Mouse (Mus musculus): ENCODE results near the gene Ndp. TPM values are rescaled to one million over a fixed set of nuclear protein-coding genes. Genes with fewer than 3 reads are reported as not detected.

The Ndp gene
- total RNA-seq (2017), result not detected in 2 replicates

GRCm38 (mm10) chrX:16911241-16911873, at the start of gene Ndp:
Gene Ndp (minus strand): TSS chrX:16911774.
- no peak for ATAC-seq (ENCODE audit: extremely low read depth, insufficient number of reproducible peaks, low FRiP score, poor library complexity, severe bottlenecking)

GRCm38 (mm10) chrX:16954767-16955166, 43.2 kb upstream of the Ndp start:
- ATAC-seq (ENCODE audit: extremely low read depth, insufficient number of reproducible peaks, low FRiP score, poor library complexity, severe bottlenecking), result no peak

- no peak for ATAC-seq (ENCODE audit: extremely low read depth, insufficient number of reproducible peaks, low FRiP score, poor library complexity, severe bottlenecking)
Observed at GRCm38 (mm10) chrX:16918006-16918405, 6.4 kb upstream of the Ndp start.

- ATAC-seq (ENCODE audit: extremely low read depth, insufficient number of reproducible peaks, low FRiP score, poor library complexity, severe bottlenecking), result no peak
Observed at GRCm38 (mm10) chrX:16913118-16913517, 1.5 kb upstream of the Ndp start.

- no peak for ATAC-seq (ENCODE audit: extremely low read depth, insufficient number of reproducible peaks, low FRiP score, poor library complexity, severe bottlenecking)
Observed at GRCm38 (mm10) chrX:16911911-16912310, 337 bp upstream of the Ndp start.

DNA sequence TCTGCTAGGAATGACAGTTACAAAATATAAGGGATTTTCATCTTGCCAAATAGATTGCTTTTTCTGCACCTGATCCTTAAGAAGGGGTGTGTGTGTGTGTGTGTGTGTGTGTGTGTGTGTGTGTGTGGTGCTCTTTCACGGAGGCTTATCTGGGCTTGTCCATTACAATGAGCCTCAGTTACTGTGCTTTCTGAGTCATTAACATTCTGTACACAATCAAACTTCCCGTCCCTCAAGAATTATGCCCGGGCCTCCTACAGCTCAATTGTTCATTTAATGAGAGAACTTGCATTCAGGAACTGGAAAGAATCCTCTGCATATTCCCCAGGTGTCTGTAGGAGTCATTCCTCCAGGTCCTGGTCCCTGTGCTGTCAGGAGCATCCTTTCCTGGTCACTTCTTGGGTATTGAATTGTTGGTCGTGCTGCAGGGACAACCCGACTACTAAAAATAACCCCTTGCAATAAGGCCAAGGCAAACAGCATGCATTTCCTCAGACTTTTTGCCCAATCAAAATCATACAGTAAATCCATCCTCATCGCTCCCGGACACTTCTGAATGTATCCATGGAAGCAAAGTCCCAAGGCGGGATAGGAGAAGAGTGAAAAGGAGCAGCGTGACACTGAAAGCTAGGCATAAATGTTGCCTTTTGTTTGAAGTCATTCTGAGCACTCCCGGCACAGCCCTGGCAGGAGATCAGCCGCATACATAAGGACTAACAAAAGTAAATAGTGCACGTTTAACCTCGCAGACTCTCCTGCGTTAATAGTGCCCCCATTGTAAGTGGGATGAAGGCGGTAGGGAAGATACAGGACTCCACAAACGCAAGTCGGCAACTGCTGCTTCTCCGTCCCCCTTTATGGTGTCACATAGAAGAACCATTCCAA, 1.1 kb downstream of the Ndp start:
- no peak for ATAC-seq (ENCODE audit: extremely low read depth, insufficient number of reproducible peaks, low FRiP score, poor library complexity, severe bottlenecking)

DNA sequence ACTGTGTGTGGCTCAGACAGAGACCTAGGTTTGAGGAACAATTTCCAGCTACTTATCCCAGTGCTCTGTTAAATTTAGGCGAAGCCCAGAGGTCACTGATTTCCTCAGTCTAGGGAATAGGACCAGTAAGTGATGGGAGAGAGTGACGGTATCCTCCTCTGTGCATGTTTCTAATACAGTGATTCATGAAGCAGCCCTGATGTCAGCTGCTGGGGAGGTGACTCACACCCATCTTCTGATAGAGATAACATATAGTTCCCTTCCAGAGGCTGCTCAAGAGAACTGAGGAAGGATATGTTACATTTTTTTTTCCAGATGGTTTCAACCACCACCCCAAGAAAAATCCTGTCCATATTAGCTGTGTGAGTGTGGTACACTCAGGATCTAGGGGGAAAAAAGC, 2.9 kb downstream of the Ndp start:
- no peak for ATAC-seq (ENCODE audit: extremely low read depth, insufficient number of reproducible peaks, low FRiP score, poor library complexity, severe bottlenecking)

DNA sequence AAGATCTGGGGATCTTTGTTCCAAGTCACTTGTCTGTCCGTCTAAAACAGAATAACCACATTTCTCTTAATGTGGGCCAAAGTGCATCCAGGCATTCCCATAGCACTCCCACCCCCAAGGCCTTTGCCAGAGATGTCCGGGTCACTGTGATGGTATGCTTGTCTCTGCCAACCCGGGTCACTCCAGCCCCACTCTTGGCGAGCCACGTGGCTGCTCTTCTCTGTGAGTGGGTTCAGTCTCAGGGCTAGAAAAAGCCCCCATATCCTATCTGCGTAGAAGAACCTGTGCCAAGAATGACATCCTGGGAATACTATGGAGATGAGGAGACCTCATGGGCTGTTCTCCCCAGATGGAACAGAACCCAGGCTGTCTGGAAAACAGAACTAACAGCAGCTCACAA, 4.0 kb downstream of the Ndp start:
- ATAC-seq (ENCODE audit: extremely low read depth, insufficient number of reproducible peaks, low FRiP score, poor library complexity, severe bottlenecking), result no peak

- ATAC-seq (ENCODE audit: extremely low read depth, insufficient number of reproducible peaks, low FRiP score, poor library complexity, severe bottlenecking), result no peak
Observed at GRCm38 (mm10) chrX:16894377-16895175, 17.0 kb downstream of the Ndp start.

- ATAC-seq (ENCODE audit: extremely low read depth, insufficient number of reproducible peaks, low FRiP score, poor library complexity, severe bottlenecking), result no peak
Observed at GRCm38 (mm10) chrX:16867640-16868314, 43.8 kb downstream of the Ndp start.

DNA sequence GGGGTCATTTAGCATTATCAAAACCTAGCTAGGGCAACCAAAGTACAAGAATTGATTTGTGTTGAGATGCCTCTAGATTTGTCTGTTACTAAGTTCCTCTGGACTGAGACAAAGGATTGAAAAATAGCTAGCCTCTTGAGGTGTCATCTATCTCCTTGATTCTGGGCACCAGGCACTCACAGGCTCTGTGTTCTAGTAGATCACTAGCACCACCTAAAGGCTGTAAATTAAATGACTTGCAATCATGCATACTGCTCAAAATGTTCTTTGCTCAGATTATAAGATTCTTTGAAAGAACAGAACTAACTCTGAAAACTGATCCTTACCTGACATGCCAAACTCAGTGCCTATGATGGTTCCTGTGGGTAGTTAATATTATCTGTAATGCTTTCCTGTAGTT, 51.3 kb downstream of the Ndp start:
- ATAC-seq (ENCODE audit: extremely low read depth, insufficient number of reproducible peaks, low FRiP score, poor library complexity, severe bottlenecking), result no peak

DNA sequence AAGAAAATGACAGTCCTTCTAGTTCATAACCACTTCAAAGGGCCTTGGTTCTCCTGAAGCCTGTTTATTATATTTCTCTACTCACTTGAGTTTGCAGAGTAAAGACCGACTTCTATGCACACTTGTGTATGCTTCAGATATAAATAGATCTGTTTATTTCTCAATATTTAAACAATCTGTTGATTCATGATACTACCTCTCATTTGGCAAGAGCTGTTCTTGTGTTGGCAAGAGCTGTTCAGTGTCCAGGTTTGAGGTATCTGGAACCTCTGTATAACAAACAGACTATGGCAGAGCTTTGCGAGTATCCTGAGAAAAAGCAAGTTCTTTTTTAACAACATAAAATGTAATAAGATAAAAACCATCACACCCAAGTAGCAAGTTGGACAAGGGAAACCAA, 65.5 kb downstream of the Ndp start:
- no peak for ATAC-seq (ENCODE audit: extremely low read depth, insufficient number of reproducible peaks, low FRiP score, poor library complexity, severe bottlenecking)

DNA sequence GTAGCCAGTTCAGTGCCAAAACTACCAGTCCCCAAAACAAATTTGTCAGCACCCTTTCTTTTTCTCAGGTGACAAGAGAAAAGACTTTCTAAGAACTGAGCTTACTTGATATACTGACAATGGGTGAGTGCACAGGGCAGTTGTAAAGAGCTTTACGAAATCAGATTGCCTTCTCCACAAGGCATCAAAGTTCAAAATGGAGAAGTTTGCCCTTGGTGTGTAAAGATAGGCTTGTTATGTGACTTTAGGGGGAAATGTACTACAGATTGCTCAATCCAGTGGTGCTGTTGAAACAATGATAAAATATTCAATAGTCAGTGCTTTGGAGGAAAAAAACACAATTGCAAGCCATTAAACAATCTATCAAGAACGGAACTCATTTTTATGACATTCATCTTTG, 70.1 kb downstream of the Ndp start:
- ATAC-seq (ENCODE audit: extremely low read depth, insufficient number of reproducible peaks, low FRiP score, poor library complexity, severe bottlenecking), result no peak

DNA sequence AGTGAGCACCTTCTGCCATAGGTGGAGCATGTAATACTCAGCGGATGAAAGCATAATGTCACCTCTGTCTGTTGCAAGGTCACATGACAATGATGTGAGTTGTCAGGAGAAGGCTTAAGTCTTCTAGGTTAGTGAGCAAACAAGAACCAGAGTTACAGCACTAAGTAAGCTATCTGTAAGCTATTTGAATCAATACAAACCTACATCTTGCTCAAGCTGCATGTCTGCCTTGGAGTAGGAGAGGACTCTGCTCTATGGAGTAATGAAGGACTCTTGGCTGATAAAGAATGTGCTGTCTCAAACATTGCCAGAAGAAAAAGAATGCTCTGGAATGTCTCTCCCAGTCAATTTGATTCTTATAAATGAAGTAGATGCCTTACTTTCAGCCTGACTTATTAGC, 74.3 kb downstream of the Ndp start:
- ATAC-seq (ENCODE audit: extremely low read depth, insufficient number of reproducible peaks, low FRiP score, poor library complexity, severe bottlenecking), result no peak

DNA sequence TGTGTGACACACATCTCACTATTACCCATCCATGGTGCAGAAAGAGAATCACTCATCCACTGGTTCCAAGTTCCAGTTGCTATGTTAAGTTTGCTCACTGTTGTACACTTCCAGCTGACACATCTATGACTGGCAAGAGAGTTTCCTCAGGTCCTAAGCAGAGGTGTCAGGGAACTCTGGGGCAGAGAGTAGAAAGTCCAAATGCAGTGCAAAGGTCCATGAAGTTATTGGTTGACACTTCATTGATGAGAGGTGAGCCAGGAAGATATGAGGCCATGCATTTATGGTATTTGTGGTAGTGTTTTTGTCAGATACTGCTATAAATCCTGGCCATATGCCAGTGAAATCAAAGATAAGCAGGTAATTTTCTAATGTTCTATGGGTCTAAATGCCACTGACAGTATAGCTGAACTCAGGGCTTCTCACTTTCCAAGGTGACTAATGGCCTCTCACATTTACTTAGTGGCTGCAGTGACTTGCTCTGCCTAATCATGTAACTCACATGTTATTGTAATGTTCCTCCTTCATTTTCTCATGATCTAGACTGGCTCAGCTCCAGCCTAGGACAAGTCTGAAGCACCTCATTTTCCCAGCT, 75.0 kb downstream of the Ndp start:
- no peak for ATAC-seq (ENCODE audit: extremely low read depth, insufficient number of reproducible peaks, low FRiP score, poor library complexity, severe bottlenecking)
